Comparison of ENCODE assay signal across 24 mouse cellular contexts in the genomic region with DNA sequence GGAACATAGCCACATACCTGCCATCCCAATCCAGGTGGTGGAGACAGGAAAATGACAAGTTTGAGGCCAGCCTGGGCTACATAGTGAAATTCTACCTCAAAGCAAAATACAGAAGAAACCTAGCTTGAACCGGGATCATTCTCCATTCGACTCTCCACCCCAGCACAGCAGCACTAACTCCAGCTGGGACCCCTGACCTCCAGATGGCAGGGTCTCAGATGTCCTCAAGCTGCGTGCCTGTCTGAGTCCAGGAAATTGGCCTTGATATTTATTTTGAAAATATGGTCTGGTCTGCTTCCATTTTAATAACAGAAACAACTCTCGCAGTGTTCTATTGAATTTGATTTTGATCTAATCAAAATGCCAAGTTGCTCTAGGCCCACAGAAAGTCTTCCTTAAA.
A peak's percentile ranks its signal among the peaks of the same experiment; 100 is the strongest.
DNase-seq lines count a peak whose midpoint lies in the region; TF ChIP-seq lines count a peak whose summit lies in the region.
"Had no signal": no experiment of that assay in that cellular context is flagged by ENCODE, and none has a peak within 500 bp of the region (broad histone marks: within the 10 kb centered on the region; RNA-seq: fewer than 3 reads in every experiment).

No protein-coding gene starts in this region.

- H3K27me3 ChIP-seq in heart, embryonic 10.5 days (ENCODE audit: insufficient read depth, poor library complexity, severe bottlenecking) = no peaks in the 10 kb centered on the region
- H3K27me3 ChIP-seq: embryonic facial prominence, embryonic 13.5 days; limb, embryonic 15.5 days had no signal

- peaks cover 38% of the 10 kb centered on the region for H3K4me1 ChIP-seq in heart, embryonic 10.5 days
- H3K4me1 ChIP-seq in lung, adult 2 months (ENCODE audit: control insufficient read depth, insufficient read depth, low read length) = peaks cover 4% of the 10 kb centered on the region; the same call in 1 of the 2 replicates

- H3K4me3 ChIP-seq in heart, embryonic 10.5 days = no peak overlapping the region
- H3K4me3 ChIP-seq in lung, adult 2 months (replicated peaks; ENCODE audit: extremely low read depth, low read depth, low read length) = no peak overlapping the region
- H3K4me3 ChIP-seq: embryonic facial prominence, embryonic 13.5 days; erythroblast, embryonic 14.5 days; forebrain, embryonic 12.5 days; gastrocnemius, adult 2 months; heart, embryonic 12.5 days; limb, embryonic 15.5 days had no signal

- no peak for DNase-seq in heart, embryonic 10.5 days (ENCODE audit: low spot score)
- DNase-seq in heart, postnatal 25 days (ENCODE audit: low spot score) = no peak
- DNase-seq in lung, adult 18-20 months = peak; percentile 20 to 28
- DNase-seq in lung, adult 2 months = no peak
- peak; percentile 49 for DNase-seq in embryo, embryonic 11 days
- peak; percentile 53 for DNase-seq in lung, postnatal 14 days
- no peak for DNase-seq in gastrocnemius, postnatal 36 days
- no peak for DNase-seq in thymus, postnatal 25 days
- DNase-seq: adrenal gland, postnatal 14 days; cerebellum, adult 8-10 months; cerebellum, postnatal 36 days; gastrocnemius, adult 2 months; heart, adult 11 months; heart, postnatal 10 days; layer of hippocampus, adult 9-11 months; thymus, postnatal 14 days had no signal

- TF ChIP-seq POLR2A in lung, adult 2 months (IDR thresholded peaks at IDR 0.05; ENCODE audit: borderline replicate concordance, extremely low read depth, low read depth, low read length) = no peak

- TF ChIP-seq CTCF in lung, adult 2 months (IDR thresholded peaks at IDR 0.05; ENCODE audit: insufficient read depth, low read length) = no peak

- 75% methylated on average over 4 of the region's 4 CpGs for WGBS in heart, embryonic 10.5 days
- WGBS in lung, adult 2 months = 54% methylated on average over 4 of the region's 4 CpGs

- H3K9me3 ChIP-seq in heart, embryonic 10.5 days = no peaks in the 10 kb centered on the region
- H3K9me3 ChIP-seq: embryonic facial prominence, embryonic 13.5 days; forebrain, embryonic 12.5 days; heart, embryonic 12.5 days; limb, embryonic 15.5 days had no signal

- 0 out of 2 replicates have a peak overlapping the region, but pooled peaks have one; percentile 16 for H3K27ac ChIP-seq in heart, embryonic 10.5 days
- H3K27ac ChIP-seq: embryonic facial prominence, embryonic 13.5 days; forebrain, embryonic 12.5 days; gastrocnemius, adult 2 months; hindbrain, embryonic 14.5 days; limb, embryonic 15.5 days; liver, embryonic 14.5 days; macrophage had no signal

- intact Hi-C loops in heart, postnatal 25 days (cut with DNase I) = no loop called here
- intact Hi-C loops in gastrocnemius, postnatal 36 days (cut with DNase I) = loop anchor here (5.0 kb wide), 1 partner anchor 80 kb away; no protein-coding TSS in a partner anchor

- H3K36me3 ChIP-seq in heart, embryonic 10.5 days = no peaks in the 10 kb centered on the region
- H3K36me3 ChIP-seq: embryonic facial prominence, embryonic 13.5 days; forebrain, embryonic 12.5 days; heart, embryonic 12.5 days; limb, embryonic 15.5 days had no signal

Comparison
In these comparisons a context has a peak if more than half of its experiments do, and no peak if none do; other contexts are left out.
1. DNase-seq: peak in lung, adult 18-20 months (2 of 2), embryo, embryonic 11 days (single experiment) and lung, postnatal 14 days (single experiment); none in heart, embryonic 10.5 days (single experiment), heart, postnatal 25 days (single experiment), lung, adult 2 months (single experiment), gastrocnemius, postnatal 36 days (0 of 2) and thymus, postnatal 25 days (single experiment).